Mouse (Mus musculus): ENCODE data around the gene Lrmp. TPM values are rescaled to one million over a fixed set of nuclear protein-coding genes. Genes with fewer than 3 reads are reported as not detected.

Gene Lrmp
- total and polyA plus RNA-seq, 3 experiments: 92.3 to 163 (median 155) TPM

GRCm38 (mm10) chr6:145210056-145210680 lies 94.7 kb downstream of the Lrmp start:
- 0 out of 2 replicates have a peak, but pooled peaks cover 2% of the 10 kb centered on the region for H3K79me2 ChIP-seq (replicated peaks; ENCODE audit: control insufficient read depth, extremely low read depth, insufficient read depth, poor library complexity, severe bottlenecking)
- H3K27ac ChIP-seq (ENCODE audit: insufficient read depth, low read depth): no peak overlapping the region
- H3K9me3 ChIP-seq (replicated peaks; ENCODE audit: low read length): no peaks in the 10 kb centered on the region
- H3K9ac ChIP-seq (ENCODE audit: insufficient read depth, low read depth): peak overlapping the region; percentile 46; the same call in 1 of the 2 replicates
- no peak for TF ChIP-seq SMC3 (IDR thresholded peaks at IDR 0.05; ENCODE audit: low read depth, low read length)
- TF ChIP-seq IRF4 (IDR thresholded peaks at IDR 0.05; ENCODE audit: low read depth, low read length): no peak
- no peak for TF ChIP-seq CHD1 (IDR thresholded peaks at IDR 0.05; ENCODE audit: low read depth, low read length)
- no peak for TF ChIP-seq USF1 (IDR thresholded peaks at IDR 0.05; ENCODE audit: low read depth, low read length)
- no peak for TF ChIP-seq UBTF (IDR thresholded peaks at IDR 0.05; ENCODE audit: low read depth, low read length)
- TF ChIP-seq GABPA (IDR thresholded peaks at IDR 0.05; ENCODE audit: insufficient replicate concordance, low read depth, low read length): no peak
- no peak for TF ChIP-seq ZKSCAN1 (IDR thresholded peaks at IDR 0.05; ENCODE audit: borderline replicate concordance, low read depth, low read length)
- TF ChIP-seq PAX5 (IDR thresholded peaks at IDR 0.05; ENCODE audit: low read length): no peak
- no peak for TF ChIP-seq SIN3A (IDR thresholded peaks at IDR 0.05; ENCODE audit: low read length)
- no peak for TF ChIP-seq POLR2AphosphoS2 (IDR thresholded peaks at IDR 0.05; ENCODE audit: low read depth, low read length)
- no peak for TF ChIP-seq RAD21 (IDR thresholded peaks at IDR 0.05; ENCODE audit: low read depth, low read length)
- no peak for TF ChIP-seq E2F4 (IDR thresholded peaks at IDR 0.05; ENCODE audit: insufficient replicate concordance, low read depth, low read length)
- no peak for TF ChIP-seq RCOR1 (conservative IDR thresholded peaks at IDR 0.05; ENCODE audit: low read depth, low read length)
- TF ChIP-seq USF2 (conservative IDR thresholded peaks at IDR 0.05; ENCODE audit: low read depth, low read length): no peak
- H3K27me3 ChIP-seq (replicated peaks): peaks cover 3% of the 10 kb centered on the region
- peaks cover 3 to 16% of the 10 kb centered on the region in 2 experiments for H3K36me3 ChIP-seq (replicated peaks in 1 of 2; ENCODE audit: control insufficient read depth in 1 of 2, insufficient read depth in 1 of 2, low read length in 1 of 2)
- in situ Hi-C loops (cut with MboI; ENCODE audit: low pct_ligation_motif_present, low pct_unique_long_range_greater_than_20kb, low sequenced_read_pairs): no loop called here
- no peak for DNase-seq (ENCODE audit: extremely low read depth)
- peak overlapping the region; percentile 86 for H3K4me2 ChIP-seq (ENCODE audit: insufficient read depth, low read depth, poor library complexity, severe bottlenecking)
- H3K4me1 ChIP-seq (ENCODE audit: control insufficient read depth in 1 of 2, insufficient read depth in 2 of 2): peaks cover 3 to 17% of the 10 kb centered on the region in 2 experiments; a peak in 2 of 4 replicates
- dilution Hi-C loops (cut with MboI; ENCODE audit: extremely low pct_ligation_motif_present, extremely low pct_unique_long_range_greater_than_20kb, low sequenced_read_pairs): no loop called here
- peak overlapping the region; percentile 60 to 85 (median 66) for H3K4me3 ChIP-seq (replicated peaks in 1 of 3; ENCODE audit: low read depth in 2 of 3, low read length in 2 of 3, poor library complexity in 1 of 3)

DNA sequence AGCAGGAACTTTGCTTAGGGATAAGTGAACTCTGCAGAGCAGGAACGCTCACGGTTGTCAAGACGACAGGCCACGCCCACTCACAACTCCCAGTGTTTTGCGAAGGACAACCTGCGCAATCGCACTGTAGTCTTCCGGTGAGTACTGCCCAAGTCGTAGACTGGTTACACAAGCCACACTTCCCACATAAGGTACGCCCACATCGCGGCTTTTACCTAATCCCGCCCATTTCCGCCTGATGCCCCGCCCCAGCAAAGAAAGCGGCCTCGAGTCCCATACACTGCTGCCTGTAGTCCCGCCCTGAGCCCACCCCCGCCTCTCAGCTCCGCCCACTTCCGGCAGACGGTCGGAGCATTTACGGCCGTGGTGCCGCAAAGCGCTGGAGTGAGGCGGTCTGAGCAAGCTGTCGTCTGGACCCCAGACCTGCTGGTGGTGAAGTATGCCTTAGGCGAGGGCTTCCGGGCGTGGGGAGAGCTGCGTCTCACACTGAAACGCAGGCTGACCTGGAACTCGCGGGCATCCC lies 95.4 kb downstream of the Lrmp start, which contains the start of the genes Casc1 and Etfrf1:
Gene Casc1, minus strand, starts transcription at position 190 of the 523 bp plus-strand sequence.
Gene Etfrf1, plus strand, starts transcription at position 319 of the 523 bp plus-strand sequence.
- peak within 1 kb of the TSS; percentile 74 for H3K27ac ChIP-seq (ENCODE audit: insufficient read depth, low read depth)
- TF ChIP-seq SIN3A (IDR thresholded peaks at IDR 0.05; ENCODE audit: low read length) (peak; percentile 96), MAZ (IDR thresholded peaks at IDR 0.05; ENCODE audit: low read depth, low read length) (no peak), ETS1 (conservative IDR thresholded peaks at IDR 0.05; ENCODE audit: low read depth, low read length) (0 out of 2 replicates have a peak, but pooled peaks have one; percentile 9), ZMIZ1 (IDR thresholded peaks at IDR 0.05; ENCODE audit: low read depth, low read length) (peak; percentile 85), NELFE (IDR thresholded peaks at IDR 0.05; ENCODE audit: low read depth, low read length) (peak; percentile 93), UBTF (IDR thresholded peaks at IDR 0.05; ENCODE audit: low read depth, low read length) (no peak), MXI1 (IDR thresholded peaks at IDR 0.05; ENCODE audit: low read depth, low read length) (peak; percentile 94), MAFK (IDR thresholded peaks at IDR 0.05; ENCODE audit: insufficient replicate concordance, low read length) (no peak), ZKSCAN1 (IDR thresholded peaks at IDR 0.05; ENCODE audit: borderline replicate concordance, low read depth, low read length) (no peak), ELF1 (IDR thresholded peaks at IDR 0.05; ENCODE audit: low read depth, low read length) (peak; percentile 89), ZNF384 (IDR thresholded peaks at IDR 0.05; ENCODE audit: low read depth, low read length) (no peak), TCF12 (IDR thresholded peaks at IDR 0.05; ENCODE audit: low read depth, low read length) (peak; percentile 81), HCFC1 (IDR thresholded peaks at IDR 0.05; ENCODE audit: low read depth, low read length) (peak; percentile 79), BHLHE40 (IDR thresholded peaks at IDR 0.05; ENCODE audit: low read depth, low read length) (no peak), TBP (conservative IDR thresholded peaks at IDR 0.05; ENCODE audit: low read depth, low read length) (0 out of 2 replicates have a peak, but pooled peaks have one; percentile 47), POLR2AphosphoS2 (IDR thresholded peaks at IDR 0.05; ENCODE audit: low read depth, low read length) (peak; percentile 81; the same call in 1 of the 2 replicates), ZC3H11A (IDR thresholded peaks at IDR 0.05; ENCODE audit: low read depth, low read length) (no peak), MYC (IDR thresholded peaks at IDR 0.05; ENCODE audit: low read depth, low read length) (no peak), POLR2A (IDR thresholded peaks at IDR 0.05; ENCODE audit: low read depth, low read length) (peak; percentile 97), KAT2A (IDR thresholded peaks at IDR 0.05; ENCODE audit: insufficient replicate concordance, low read length) (0 out of 2 replicates have a peak, but pooled peaks have one; percentile 69)

More for the DNA sequence above, 95.4 kb downstream of the Lrmp start, which contains the start of the genes Casc1 and Etfrf1:
- H3K4me1 ChIP-seq (ENCODE audit: control insufficient read depth in 1 of 2, insufficient read depth in 2 of 2): peaks cover 3 to 17% of the 10 kb centered on the region in 2 experiments; a peak in 2 of 4 replicates
- no peaks in the 10 kb centered on the region for H3K9me3 ChIP-seq (replicated peaks; ENCODE audit: low read length)
- peak within 1 kb of the TSS; percentile 87 for H3K4me2 ChIP-seq (ENCODE audit: insufficient read depth, low read depth, poor library complexity, severe bottlenecking)
- H3K79me2 ChIP-seq (replicated peaks; ENCODE audit: control insufficient read depth, extremely low read depth, insufficient read depth, poor library complexity, severe bottlenecking): 0 out of 2 replicates have a peak, but pooled peaks cover 2% of the 10 kb centered on the region
- H3K27me3 ChIP-seq (replicated peaks): peaks cover 3% of the 10 kb centered on the region
- peaks cover 4 to 22% of the 10 kb centered on the region in 2 experiments for H3K36me3 ChIP-seq (replicated peaks in 1 of 2; ENCODE audit: control insufficient read depth in 1 of 2, insufficient read depth in 1 of 2, low read length in 1 of 2)
- H3K9ac ChIP-seq (ENCODE audit: insufficient read depth, low read depth): peak within 1 kb of the TSS; percentile 96
- in situ Hi-C loops (cut with MboI; ENCODE audit: low pct_ligation_motif_present, low pct_unique_long_range_greater_than_20kb, low sequenced_read_pairs) (no loop called here), dilution Hi-C loops (cut with MboI; ENCODE audit: extremely low pct_ligation_motif_present, extremely low pct_unique_long_range_greater_than_20kb, low sequenced_read_pairs) (no loop called here)
- peak; percentile 99 for DNase-seq (ENCODE audit: extremely low read depth)
- H3K4me3 ChIP-seq (replicated peaks in 1 of 3; ENCODE audit: low read depth in 2 of 3, low read length in 2 of 3, poor library complexity in 1 of 3): peak within 1 kb of the TSS; percentile 79 to 90 (median 81)

Measured in CH12.LX (cell line).